Mouse (Mus musculus) brown adipose tissue, adult 24 weeks (tissue): ENCODE results near the gene Gm9125. TPM values are rescaled to one million over a fixed set of nuclear protein-coding genes. Genes with fewer than 3 reads are reported as not detected.
"Not testable (repeated sequence)": the region's sequence is repeated elsewhere in the genome, so short reads cannot be mapped to it uniquely, and the experiment has no call there.

Source experiments
- H3K27ac ChIP-seq: fragments of 200-500 bp; replicated peaks from 2 replicates; pipeline ENCODE4 v1.5.1; 2012; ENCODE audit warnings: low read depth, mild to moderate bottlenecking, low read length
- H3K4me1 ChIP-seq: fragments of 200-500 bp; 2 replicates; pipeline ENCODE4 v1.6.1; 2012; ENCODE audit warnings: low read length, mixed read lengths; ENCODE audit not compliant: control insufficient read depth, insufficient read depth, insufficient read length
- H3K4me3 ChIP-seq: fragments of 200-500 bp; 2 replicates; pipeline ENCODE4 v1.5.1; 2012; ENCODE audit warnings: low read depth, mild to moderate bottlenecking, low read length, moderate library complexity; ENCODE audit not compliant: insufficient read depth
- polyA plus RNA-seq: library from polyadenylated mRNA; stranded (reverse); fragments of >200 nt; gene quantifications from 2 replicates; pipeline ENCODE4 v1.2.4, GENCODE M21; 2012; ENCODE audit not compliant: missing spikeins, insufficient read depth, insufficient read length

Gene Gm9125
- not detected in 2 replicates for polyA plus RNA-seq

- not testable (repeated sequence) for H3K27ac ChIP-seq, H3K4me1 ChIP-seq, H3K4me3 ChIP-seq
Measured at GRCm38 (mm10) chr3:94054785-94055184, at the start of gene Gm9125. Gm9125 (minus strand) TSS chr3:94054885.

- not testable (repeated sequence) for H3K27ac ChIP-seq, H3K4me3 ChIP-seq, H3K4me1 ChIP-seq
Measured at GRCm38 (mm10) chr3:94072544-94072943, 17.9 kb upstream of the Gm9125 start, which contains the start of gene Gm10697. Gm10697 (minus strand) TSS chr3:94072644.

- H3K4me3 ChIP-seq, H3K4me1 ChIP-seq, H3K27ac ChIP-seq: not testable (repeated sequence)
Measured at GRCm38 (mm10) chr3:94049566-94050121, 5.0 kb downstream of the Gm9125 start.

GRCm38 (mm10) chr3:94038241-94038640, 16.4 kb downstream of the Gm9125 start:
- not testable (repeated sequence) for H3K27ac ChIP-seq, H3K4me3 ChIP-seq, H3K4me1 ChIP-seq

GRCm38 (mm10) chr3:94034400-94034799, 20.3 kb downstream of the Gm9125 start:
- not testable (repeated sequence) for H3K4me3 ChIP-seq, H3K27ac ChIP-seq, H3K4me1 ChIP-seq

Other genes starting within 250 kb of the Gm9125 start
- gene Tdpoz3, start 228.9 kb downstream of the Gm9125 start, polyA plus RNA-seq = not detected in 2 replicates
- not detected in 2 replicates for gene Gm9117, start 111.3 kb downstream of the Gm9125 start, polyA plus RNA-seq
- not detected in 2 replicates for gene Tdpoz5, start 93.6 kb downstream of the Gm9125 start, polyA plus RNA-seq
- not detected in 2 replicates for gene Gm10697, start 17.8 kb upstream of the Gm9125 start, polyA plus RNA-seq
- not detected in 2 replicates for gene Gm10696, start 123.3 kb upstream of the Gm9125 start, polyA plus RNA-seq
- gene Gm5286, start 141.8 kb upstream of the Gm9125 start, polyA plus RNA-seq = not detected in 2 replicates
- not detected in 2 replicates for gene Gm4778, start 209.2 kb upstream of the Gm9125 start, polyA plus RNA-seq